Mouse (Mus musculus): ENCODE results near the gene Lef1.

DNA sequence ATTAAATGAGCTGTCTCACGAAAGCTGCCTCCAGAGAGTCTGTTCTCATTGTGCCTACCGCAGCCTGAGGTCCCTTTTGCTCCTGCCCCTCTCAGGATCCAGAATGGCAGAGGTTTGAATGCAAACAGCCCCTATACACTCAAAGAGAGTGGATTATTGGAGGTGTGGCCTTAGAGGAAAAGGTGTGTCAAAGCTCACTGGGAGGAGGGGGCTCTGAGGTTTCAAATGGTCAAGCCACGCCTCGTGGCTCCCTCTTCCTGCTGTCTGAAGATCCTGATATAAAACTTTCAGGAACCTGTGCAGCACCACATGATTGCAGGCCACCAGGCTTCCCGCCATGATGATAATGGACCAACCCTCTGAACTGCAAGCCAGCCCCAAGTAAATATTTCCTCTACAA lies 137.6 kb downstream of the Lef1 start:
- TF ChIP-seq POLR2A (IDR thresholded peaks at IDR 0.05; ENCODE audit: borderline replicate concordance, control insufficient read depth, low read depth, low read length) (no peak), CTCF (IDR thresholded peaks at IDR 0.05; ENCODE audit: control insufficient read depth, insufficient read depth, low read length) (no peak)
